Mouse (Mus musculus) embryonic fibroblast, embryonic 13.5 days (primary cell): ENCODE measurements at regions not wholly inside any gene's neighbourhood (a gene's known extent, or its start where the extent isn't known, plus 50 kb on each side); places are given as distances from the start of the nearest gene placed in this dataset.

ENCODE experiments used
- CTCF ChIP-seq: IDR thresholded peaks from 2 replicates; pipeline ENCODE4 v1.5.1; 2011; ENCODE audit warnings: mild to moderate bottlenecking, control low read depth, low read length, moderate library complexity, borderline replicate concordance; ENCODE audit not compliant: insufficient read depth
- POLR2A ChIP-seq: IDR thresholded peaks from 2 replicates; pipeline ENCODE4 v1.6.1; 2011; ENCODE audit warnings: low read depth, mild to moderate bottlenecking, control low read depth, low read length, moderate library complexity

GRCm38 (mm10) chr13:84065256-84065898, 156.7 kb upstream of the Tmem161b start:
- TF ChIP-seq CTCF (no peak), POLR2A (no peak)
